Mouse (Mus musculus) lung, embryonic 14.5 days (tissue): ENCODE measurements around the gene Prep. TPM values are rescaled to one million over a fixed set of nuclear protein-coding genes. Genes with fewer than 3 reads are reported as not detected.

Experiments
- ATAC-seq: fragments of 200-750 bp; cut with Nextera tagmentation; 2 replicates; pipeline ENCODE4 v1.8.0; 2017; ENCODE audit warnings: mild to moderate bottlenecking, moderate TSS enrichment, moderate library complexity; ENCODE audit not compliant: insufficient read depth
- DNase-seq: peaks from one replicate; pipeline ENCODE4 v3.0.0-alpha.2; 2015
- H3K27ac ChIP-seq: fragments of 300-500 bp; sonication (generic); 2 replicates; pipeline ENCODE4 v1.5.1; 2014; ENCODE audit warnings: low read depth, mild to moderate bottlenecking, moderate library complexity
- H3K27me3 ChIP-seq: fragments of 300-500 bp; sonication (generic); 2 replicates; pipeline ENCODE4 v1.6.1; 2014; ENCODE audit warnings: low read length, control low read depth; ENCODE audit not compliant: insufficient read depth
- H3K36me3 ChIP-seq: fragments of 300-500 bp; sonication (generic); 2 replicates; pipeline ENCODE4 v1.6.1; 2014; ENCODE audit warnings: control low read depth; ENCODE audit not compliant: insufficient read depth
- H3K4me1 ChIP-seq: fragments of 300-500 bp; sonication (generic); 2 replicates; pipeline ENCODE4 v1.6.1; 2014; ENCODE audit warnings: antibody characterized with exemption, control low read depth; ENCODE audit not compliant: insufficient read depth
- H3K4me2 ChIP-seq: fragments of 300-500 bp; sonication (generic); 2 replicates; pipeline ENCODE4 v1.6.1; 2014; ENCODE audit warnings: mild to moderate bottlenecking
- H3K4me3 ChIP-seq: fragments of 300-500 bp; sonication (generic); 2 replicates; pipeline ENCODE4 v1.5.1; 2014; ENCODE audit warnings: low read depth, low read length
- H3K9ac ChIP-seq: fragments of 300-500 bp; sonication (generic); 2 replicates; pipeline ENCODE4 v1.6.1; 2014
- H3K9me3 ChIP-seq: fragments of 300-500 bp; sonication (generic); 2 replicates; pipeline ENCODE4 v1.6.1; 2016; ENCODE audit warnings: low read depth, low read length, control low read depth
- CTCF ChIP-seq: IDR thresholded peaks from 2 replicates; pipeline ENCODE4 v1.5.1; 2016; ENCODE audit warnings: antibody characterized with exemption, low read depth
- WGBS: fragments of 180-500 bp; shearing (Covaris S2); extraction: QIAGEN DNeasy Blood & Tissue Kit; methylation state at CpG from one replicate; pipeline ENCODE4 v1.1.7; 2014; 5-methylcytosine and 5-hydroxymethylcytosine counted together
- microRNA-seq: library from miRNA; unstranded; fragments of <30 nt; microRNA quantifications from one replicate; pipeline ENCODE4, GENCODE M21; 2016; ENCODE audit warnings: borderline number of aligned reads
- polyA plus RNA-seq: library from polyadenylated mRNA; unstranded; fragments of >200 nt; fragmentation: Nextera tagmentation; extraction: Ambion mirVana; gene quantifications from 2 replicates; pipeline ENCODE4 v1.2.1, GENCODE M21; 2014

Prep gene
- polyA plus RNA-seq, 1 experiment from 2014 or later: 34.6 TPM

GRCm38 (mm10) chr10:45216676-45217075 lies 149.7 kb downstream of the Prep start:
- Histone ChIP-seq H3K9ac (no peak overlapping the region), H3K9me3 (no peaks in the 10 kb centered on the region), H3K4me2 (no peak overlapping the region), H3K36me3 (no peaks in the 10 kb centered on the region), H3K27ac (no peak overlapping the region), H3K4me3 (no peak overlapping the region), H3K27me3 (no peaks in the 10 kb centered on the region), H3K4me1 (no peaks in the 10 kb centered on the region)
- no peak for ATAC-seq
- no peak for DNase-seq
- 70% methylated on average over 7 of the region's 7 CpGs for WGBS
- no peak for TF ChIP-seq CTCF

Small RNAs within 50 kb of the gene (microRNA-seq; reads per million reads assigned to microRNA genes)
- not detected for gene Gm23766

Other genes starting within 250 kb of the Prep start
- gene Popdc3, start 110.9 kb downstream of the Prep start, polyA plus RNA-seq: 0.45 and 0.99 TPM in 2 replicates